Mouse (Mus musculus) MN1 (cell line): Measurements from ENCODE around the gene Reps1.

Experiments
- DNase-seq: peaks from one replicate; pipeline ENCODE4 v3.0.0-alpha.2; 2016; ENCODE audit warnings: low spot score

Gene Reps1

GRCm38 (mm10) chr10:18139615-18140014 is 84.0 kb downstream of the Reps1 start:
- no peak for DNase-seq

- DNase-seq: no peak
These were observed 85.7 kb downstream of the Reps1 start for GRCm38 (mm10) chr10:18141389-18141788.

GRCm38 (mm10) chr10:18142231-18142630 is 86.6 kb downstream of the Reps1 start:
- no peak for DNase-seq

- no peak for DNase-seq
These were observed 91.6 kb downstream of the Reps1 start for GRCm38 (mm10) chr10:18147224-18147623.

GRCm38 (mm10) chr10:18162435-18162971 is 106.8 kb downstream of the Reps1 start:
- no peak for DNase-seq
